Mouse (Mus musculus) hindbrain, embryonic 11.5 days (tissue): Measurements from ENCODE around the gene Pi4ka. TPM values are rescaled to one million over a fixed set of nuclear protein-coding genes. Genes with fewer than 3 reads are reported as not detected.

Source experiments
- polyA plus RNA-seq: library from polyadenylated mRNA; unstranded; fragments of >200 nt; fragmentation: Nextera tagmentation; extraction: Ambion mirVana; gene quantifications from 2 replicates; pipeline ENCODE4 v1.2.1, GENCODE M21; 2014

Gene Pi4ka
- polyA plus RNA-seq, 1 experiment from 2014 or later = 45.3 TPM

Other genes with a start within 250 kb of the Pi4ka start
- 415 and 422 TPM in 2 replicates for gene Ube2l3, start 203.7 kb downstream of the Pi4ka start, polyA plus RNA-seq
- 0.78 and 1.0 TPM in 2 replicates for gene Rimbp3, start 197.7 kb downstream of the Pi4ka start, polyA plus RNA-seq
- gene Hic2, start 172.7 kb downstream of the Pi4ka start, polyA plus RNA-seq = 7.9 and 8.7 TPM in 2 replicates
- 5.7 and 7.7 TPM in 2 replicates for gene Tmem191c, start 130.2 kb downstream of the Pi4ka start, polyA plus RNA-seq
- gene Serpind1, start 74.9 kb downstream of the Pi4ka start, polyA plus RNA-seq = 0.24 and 0.74 TPM in 2 replicates
- gene Snap29, start 328 bp downstream of the Pi4ka start, polyA plus RNA-seq = 8.3 and 9.0 TPM in 2 replicates
- gene Crkl, start 45.7 kb upstream of the Pi4ka start, polyA plus RNA-seq = 79.1 and 87.5 TPM in 2 replicates
- 2.5 and 2.6 TPM in 2 replicates for gene Aifm3, start 83.3 kb upstream of the Pi4ka start, polyA plus RNA-seq
- 85.3 and 85.8 TPM in 2 replicates for gene Lztr1, start 102.4 kb upstream of the Pi4ka start, polyA plus RNA-seq
- gene Thap7, start 124.8 kb upstream of the Pi4ka start, polyA plus RNA-seq = 47.6 and 49.3 TPM in 2 replicates
- gene Lrrc74b, start 154.9 kb upstream of the Pi4ka start, polyA plus RNA-seq = 0.52 and 1.1 TPM in 2 replicates
- gene P2rx6, start 155.6 kb upstream of the Pi4ka start, polyA plus RNA-seq = 0.49 and 0.63 TPM in 2 replicates
- 1.9 and 2.1 TPM in 2 replicates for gene Slc7a4, start 176.9 kb upstream of the Pi4ka start, polyA plus RNA-seq
- 39.1 and 40.9 TPM in 2 replicates for gene Smpd4, start 213.0 kb upstream of the Pi4ka start, polyA plus RNA-seq
- 4.4 and 5.9 TPM in 2 replicates for gene Ccdc74a, start 240.2 kb upstream of the Pi4ka start, polyA plus RNA-seq